Mouse (Mus musculus) midbrain, embryonic 14.5 days (tissue): Measurements from ENCODE around the gene Arnt2. TPM values are rescaled to one million over a fixed set of nuclear protein-coding genes. Genes with fewer than 3 reads are reported as not detected.

Source experiments
- ATAC-seq: fragments of 200-750 bp; cut with Nextera tagmentation; 2 replicates; pipeline ENCODE4 v1.8.0; 2017; ENCODE audit warnings: moderate number of reproducible peaks, moderate library complexity; ENCODE audit not compliant: low FRiP score, low TSS enrichment
- DNase-seq: peaks from one replicate; pipeline ENCODE4 v3.0.0-alpha.2; 2015
- H3K27ac ChIP-seq: fragments of 300-500 bp; sonication (generic); replicated peaks from 2 replicates; pipeline ENCODE4 v1.5.1; 2014; ENCODE audit warnings: mild to moderate bottlenecking, low read depth, low read length, moderate library complexity
- H3K27me3 ChIP-seq: fragments of 300-500 bp; sonication (generic); 2 replicates; pipeline ENCODE4 v1.6.1; 2014; ENCODE audit warnings: low read length, control low read depth, mixed read lengths; ENCODE audit not compliant: control insufficient read depth, insufficient read depth
- H3K36me3 ChIP-seq: fragments of 300-500 bp; sonication (generic); 2 replicates; pipeline ENCODE4 v1.6.1; 2014; ENCODE audit warnings: low read length, control low read depth; ENCODE audit not compliant: control insufficient read depth, insufficient read depth
- H3K4me1 ChIP-seq: fragments of 300-500 bp; sonication (generic); 2 replicates; pipeline ENCODE4 v1.6.1; 2014; ENCODE audit warnings: mild to moderate bottlenecking, antibody characterized with exemption, low read length, control low read depth; ENCODE audit not compliant: control insufficient read depth, insufficient read depth
- H3K4me2 ChIP-seq: fragments of 300-500 bp; sonication (generic); 2 replicates; pipeline ENCODE4 v1.6.1; 2014; ENCODE audit warnings: mild to moderate bottlenecking, low read length, moderate library complexity
- H3K4me3 ChIP-seq: fragments of 300-500 bp; sonication (generic); replicated peaks from 2 replicates; pipeline ENCODE4 v1.5.1; 2014; ENCODE audit warnings: low read depth, low read length
- H3K9ac ChIP-seq: fragments of 300-500 bp; sonication (generic); replicated peaks from 2 replicates; pipeline ENCODE4 v1.6.1; 2014; ENCODE audit warnings: mild to moderate bottlenecking, low read length, moderate library complexity
- H3K9me3 ChIP-seq: fragments of 300-500 bp; sonication (generic); 2 replicates; pipeline ENCODE4 v1.6.1; 2016; ENCODE audit warnings: low read length, control low read depth, mixed read lengths; ENCODE audit not compliant: control insufficient read depth
- WGBS: fragments of 180-500 bp; shearing (Covaris S2); extraction: QIAGEN DNeasy Blood & Tissue Kit; methylation state at CpG from one replicate; pipeline ENCODE4 v1.1.7; 2014; 5-methylcytosine and 5-hydroxymethylcytosine counted together
- polyA plus RNA-seq: library from polyadenylated mRNA; unstranded; fragments of >200 nt; fragmentation: Nextera tagmentation; extraction: Ambion mirVana; gene quantifications from 2 replicates; pipeline ENCODE4 v1.2.1, GENCODE M21; 2014

Gene Arnt2
- polyA plus RNA-seq, 1 experiment from 2014 or later = 82.1 TPM

DNA sequence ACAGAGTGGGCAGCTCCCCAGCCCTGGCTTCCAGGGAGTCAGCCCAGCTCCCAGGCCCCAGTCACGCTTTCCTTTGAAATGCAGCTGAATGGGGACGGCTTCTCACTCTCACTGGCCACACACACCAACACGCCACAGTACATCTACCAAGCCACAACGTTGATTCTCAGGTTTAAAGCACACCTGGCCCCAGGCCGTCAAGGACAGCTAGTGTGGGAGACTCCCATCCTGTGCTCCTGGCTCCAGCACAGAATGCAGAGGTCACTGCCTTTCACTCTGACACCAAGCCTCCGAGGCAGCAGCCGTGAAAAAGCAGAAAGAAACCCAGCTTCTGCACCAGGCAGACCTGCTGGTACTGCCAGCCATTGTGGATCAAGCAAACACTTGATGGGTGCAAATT is 160.6 kb downstream of the Arnt2 start:
- no peak overlapping the region for H3K9ac ChIP-seq
- DNase-seq (no peak), ATAC-seq (no peak)
- H3K4me1 ChIP-seq = no peaks in the 10 kb centered on the region
- H3K27me3 ChIP-seq = no peaks in the 10 kb centered on the region
- H3K36me3 ChIP-seq = peaks cover 61% of the 10 kb centered on the region
- no peak overlapping the region for H3K4me2 ChIP-seq
- no peaks in the 10 kb centered on the region for H3K9me3 ChIP-seq
- H3K4me3 ChIP-seq = no peak overlapping the region
- H3K27ac ChIP-seq = no peak overlapping the region
- 43% methylated on average over 7 of the region's 7 CpGs for WGBS

DNA sequence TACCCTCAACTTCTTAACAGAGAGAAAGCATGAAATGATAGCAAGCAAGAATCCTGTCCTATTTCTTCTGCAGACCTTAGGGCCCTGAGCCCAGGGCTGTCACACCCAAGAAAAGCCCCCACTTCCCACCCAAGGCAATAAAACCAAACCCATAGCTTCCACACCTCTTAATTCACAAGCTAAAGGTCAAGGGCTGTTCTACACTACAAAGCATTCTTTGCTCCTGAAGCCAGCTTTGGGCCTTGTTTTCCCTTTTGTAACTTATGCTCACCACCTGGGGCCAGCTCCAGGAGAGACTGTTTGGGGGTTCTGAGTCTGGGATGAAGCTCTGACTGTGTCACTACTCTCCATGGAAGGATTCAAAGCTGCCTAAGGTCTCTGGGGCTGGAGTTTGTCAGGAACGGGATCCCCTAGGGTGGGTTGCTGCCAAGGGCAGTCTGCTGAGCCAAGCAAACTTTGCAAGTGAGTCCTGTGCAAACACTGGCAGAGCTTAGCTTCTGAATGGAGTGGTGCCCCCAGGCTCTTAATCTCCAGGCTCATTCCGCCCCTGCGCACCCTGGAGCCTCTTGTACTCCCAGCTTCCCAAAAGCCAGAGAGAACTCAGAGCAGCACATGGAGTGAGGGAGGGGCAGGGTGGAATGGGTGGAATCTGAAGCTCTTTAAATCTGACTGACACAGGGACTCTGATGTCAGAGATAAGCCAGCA is 161.9 kb downstream of the Arnt2 start:
- peaks cover 49% of the 10 kb centered on the region for H3K36me3 ChIP-seq
- peak; percentile 38 for DNase-seq
- no peaks in the 10 kb centered on the region for H3K27me3 ChIP-seq
- H3K27ac ChIP-seq = no peak overlapping the region
- no peaks in the 10 kb centered on the region for H3K4me1 ChIP-seq
- 0 out of 2 replicates have a peak, but pooled peaks have one; percentile 2 for ATAC-seq
- H3K4me2 ChIP-seq = no peak overlapping the region
- H3K9ac ChIP-seq = no peak overlapping the region
- H3K9me3 ChIP-seq = no peaks in the 10 kb centered on the region
- WGBS = 26% methylated on average over 3 of the region's 3 CpGs
- H3K4me3 ChIP-seq = no peak overlapping the region

DNA sequence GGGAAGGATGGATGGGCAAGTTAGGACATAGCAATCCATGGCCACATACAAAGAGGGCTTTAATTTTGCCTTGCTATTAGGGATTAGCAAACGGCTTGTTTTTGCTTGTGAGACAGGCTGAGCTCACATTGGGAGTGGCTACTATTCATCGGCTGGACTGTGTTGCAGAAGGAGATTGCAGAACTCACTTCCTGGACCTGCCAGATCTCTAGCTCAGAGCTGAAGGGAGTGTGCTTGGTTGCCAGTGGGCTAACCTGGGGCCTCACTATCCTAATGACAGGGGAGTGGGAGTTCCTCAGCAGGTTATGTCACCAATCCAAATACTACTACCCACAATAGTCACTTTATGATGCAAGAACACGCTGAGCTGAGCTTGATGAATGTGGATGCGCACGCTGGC is 163.1 kb downstream of the Arnt2 start:
- H3K4me2 ChIP-seq = no peak overlapping the region
- H3K27ac ChIP-seq = no peak overlapping the region
- 91% methylated on average over 5 of the region's 5 CpGs for WGBS
- H3K9ac ChIP-seq = no peak overlapping the region
- no peaks in the 10 kb centered on the region for H3K4me1 ChIP-seq
- H3K27me3 ChIP-seq = no peaks in the 10 kb centered on the region
- H3K4me3 ChIP-seq = no peak overlapping the region
- peaks cover 37% of the 10 kb centered on the region for H3K36me3 ChIP-seq
- H3K9me3 ChIP-seq = no peaks in the 10 kb centered on the region
- DNase-seq (no peak), ATAC-seq (no peak)

DNA sequence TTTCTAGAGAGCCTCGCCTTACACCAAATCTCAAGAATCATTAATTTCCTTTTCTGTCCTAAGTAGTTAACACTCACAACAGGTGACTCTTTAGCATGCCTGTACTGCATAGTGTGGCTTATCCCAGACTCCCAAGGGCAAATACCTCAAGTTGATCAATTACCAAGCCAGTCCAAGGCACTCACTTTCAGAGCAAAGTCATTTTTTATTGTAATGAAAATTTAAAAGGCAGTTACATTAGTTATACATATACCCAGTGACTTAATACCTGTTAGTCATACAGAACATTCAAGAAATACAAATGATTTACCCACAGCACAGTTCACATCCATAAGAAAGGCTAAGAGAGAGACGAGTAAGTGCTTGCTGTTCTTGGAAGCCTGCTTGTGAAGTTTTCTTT is 163.9 kb downstream of the Arnt2 start:
- DNase-seq = no peak
- no peak for ATAC-seq
- Histone ChIP-seq H3K9ac (no peak overlapping the region), H3K4me1 (no peaks in the 10 kb centered on the region), H3K27ac (no peak overlapping the region), H3K27me3 (no peaks in the 10 kb centered on the region), H3K9me3 (no peaks in the 10 kb centered on the region), H3K36me3 (peaks cover 29% of the 10 kb centered on the region), H3K4me2 (no peak overlapping the region), H3K4me3 (no peak overlapping the region)
- 94% methylated on average over 2 of the region's 2 CpGs for WGBS

DNA sequence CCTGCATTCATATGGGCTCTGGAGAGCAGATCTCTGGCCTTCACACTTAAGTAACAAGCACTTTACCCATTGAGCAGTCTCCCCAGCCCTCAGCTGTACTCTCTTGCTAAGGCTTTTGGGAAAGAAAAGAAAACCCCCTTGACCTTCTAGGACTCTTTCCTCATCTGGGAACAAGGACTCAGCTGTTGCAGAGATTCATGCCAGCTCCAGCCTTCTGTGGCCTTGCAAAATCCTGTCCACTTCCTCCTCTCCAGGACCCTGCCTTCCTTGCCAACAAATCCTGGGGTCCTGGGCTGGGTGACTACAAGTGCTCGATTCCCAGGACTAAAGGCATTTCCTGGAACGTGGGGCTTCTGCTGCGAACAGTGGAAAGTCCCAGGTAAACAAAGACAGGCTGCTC is 169.6 kb downstream of the Arnt2 start:
- no peaks in the 10 kb centered on the region for H3K4me1 ChIP-seq
- no peak for ATAC-seq
- H3K9ac ChIP-seq = no peak overlapping the region
- no peaks in the 10 kb centered on the region for H3K27me3 ChIP-seq
- H3K36me3 ChIP-seq = no peaks in the 10 kb centered on the region
- H3K4me2 ChIP-seq = no peak overlapping the region
- DNase-seq = no peak
- H3K9me3 ChIP-seq = no peaks in the 10 kb centered on the region
- H3K4me3 ChIP-seq = no peak overlapping the region
- WGBS = 84% methylated on average over 3 of the region's 3 CpGs
- no peak overlapping the region for H3K27ac ChIP-seq

- Histone ChIP-seq H3K27ac (no peak overlapping the region), H3K9ac (no peak overlapping the region), H3K4me2 (no peak overlapping the region), H3K4me3 (no peak overlapping the region), H3K4me1 (no peaks in the 10 kb centered on the region), H3K27me3 (no peaks in the 10 kb centered on the region), H3K36me3 (no peaks in the 10 kb centered on the region), H3K9me3 (no peaks in the 10 kb centered on the region)
- WGBS = 79% methylated on average over 4 of the region's 4 CpGs
- DNase-seq (no peak), ATAC-seq (no peak)
Observed at GRCm38 (mm10) chr7:84237655-84238054, 172.3 kb downstream of the Arnt2 start.

- Histone ChIP-seq H3K4me1 (no peaks in the 10 kb centered on the region), H3K4me2 (no peak overlapping the region), H3K9ac (no peak overlapping the region), H3K9me3 (no peaks in the 10 kb centered on the region), H3K27ac (no peak overlapping the region), H3K36me3 (no peaks in the 10 kb centered on the region), H3K27me3 (no peaks in the 10 kb centered on the region), H3K4me3 (no peak overlapping the region)
- 86% methylated on average over 4 of the region's 4 CpGs for WGBS
- no peak for ATAC-seq
- no peak for DNase-seq
Observed at GRCm38 (mm10) chr7:84231396-84231795, 178.6 kb downstream of the Arnt2 start.

- Histone ChIP-seq H3K9ac (no peak overlapping the region), H3K4me2 (no peak overlapping the region), H3K36me3 (no peaks in the 10 kb centered on the region), H3K4me3 (no peak overlapping the region), H3K27ac (no peak overlapping the region), H3K4me1 (no peaks in the 10 kb centered on the region), H3K27me3 (no peaks in the 10 kb centered on the region), H3K9me3 (no peaks in the 10 kb centered on the region)
- no peak for DNase-seq
- no peak for ATAC-seq
- WGBS = 94% methylated on average over 1 of the region's 1 CpGs
Observed at GRCm38 (mm10) chr7:84227652-84228051, 182.3 kb downstream of the Arnt2 start.

DNA sequence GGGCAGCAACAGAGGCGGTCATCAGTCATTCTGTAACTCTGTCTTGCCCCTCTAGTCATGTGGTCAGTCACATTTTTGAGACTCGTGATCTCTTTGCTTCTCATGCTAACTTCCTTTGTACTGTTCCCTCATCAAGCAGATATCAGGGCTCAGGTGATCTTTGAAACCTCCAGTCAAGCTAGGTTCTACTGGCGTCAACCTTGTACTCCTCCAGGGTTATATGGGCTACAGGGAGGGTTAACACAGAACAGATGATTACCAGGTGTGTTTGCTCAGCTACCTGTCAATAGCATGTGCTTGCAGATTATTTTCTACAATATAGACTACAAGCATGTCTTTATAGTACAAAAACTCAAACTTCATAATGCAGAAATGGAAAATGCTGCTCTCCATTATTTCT is 183.1 kb downstream of the Arnt2 start:
- ATAC-seq (no peak), DNase-seq (no peak)
- Histone ChIP-seq H3K4me3 (no peak overlapping the region), H3K36me3 (no peaks in the 10 kb centered on the region), H3K4me1 (no peaks in the 10 kb centered on the region), H3K9me3 (no peaks in the 10 kb centered on the region), H3K4me2 (no peak overlapping the region), H3K9ac (no peak overlapping the region), H3K27me3 (no peaks in the 10 kb centered on the region), H3K27ac (no peak overlapping the region)
- WGBS = 88% methylated on average over 3 of the region's 3 CpGs
